Mouse (Mus musculus): ENCODE measurements around the gene Ocln.

- TF ChIP-seq GATA1 (IDR thresholded peaks at IDR 0.05; ENCODE audit: low read length) (no peak), TAL1 (IDR thresholded peaks at IDR 0.05; ENCODE audit: low read length) (no peak)
Observed at GRCm38 (mm10) chr13:100582144-100582543, 29.6 kb upstream of the Ocln start.

Measured in erythroblast, embryonic 14.5 days (primary cell).